Mouse (Mus musculus): ENCODE results near the gene Rps6ka5.

- TF ChIP-seq CTCF (IDR thresholded peaks at IDR 0.05; ENCODE audit: borderline replicate concordance, control insufficient read depth, extremely low read depth, insufficient read depth, low read length, poor library complexity) (no peak), POLR2A (IDR thresholded peaks at IDR 0.05; ENCODE audit: control insufficient read depth, extremely low read depth, insufficient read depth, low read length, poor library complexity) (no peak)
These were observed 121.2 kb downstream of the Rps6ka5 start for GRCm38 (mm10) chr12:100605596-100605995.
